In genomic region chr4:41108717-41109425, GRCm38 (mm10) we compare ENCODE assay signal across 34 mouse cellular contexts. TPM values are rescaled to one million over a fixed set of nuclear protein-coding genes. Genes with fewer than 3 reads are reported as not detected.
DNase-seq lines count a peak whose midpoint lies in the region; ATAC-seq and TF ChIP-seq lines count a peak whose summit lies in the region.
"Had no signal": no experiment of that assay in that cellular context is flagged by ENCODE, and none has a peak within 500 bp of the region (broad histone marks: within the 10 kb centered on the region; RNA-seq: fewer than 3 reads in every experiment).

No protein-coding gene starts in this region.

- no peak overlapping the region for H3K4me2 ChIP-seq in intestine, embryonic 15.5 days (replicated peaks)
- no peak overlapping the region for H3K4me2 ChIP-seq in intestine, postnatal 0 days (replicated peaks; ENCODE audit: low read depth)
- H3K4me2 ChIP-seq in liver, embryonic 13.5 days: no peak overlapping the region
- no peak overlapping the region for H3K4me2 ChIP-seq in liver, embryonic 11.5 days
- H3K4me2 ChIP-seq in stomach, embryonic 15.5 days: no peak overlapping the region
- H3K4me2 ChIP-seq: embryonic facial prominence, embryonic 12.5 days; heart, embryonic 12.5 days; hindbrain, embryonic 15.5 days; limb, embryonic 12.5 days; liver, embryonic 12.5 days; neural tube, embryonic 15.5 days had no signal

- H3K4me3 ChIP-seq in intestine, embryonic 15.5 days (replicated peaks): no peak overlapping the region
- no peak overlapping the region for H3K4me3 ChIP-seq in intestine, postnatal 0 days (ENCODE audit: low read depth, low read length)
- no peak overlapping the region for H3K4me3 ChIP-seq in liver, embryonic 13.5 days (replicated peaks)
- H3K4me3 ChIP-seq in liver, embryonic 11.5 days (ENCODE audit: low read depth, low read length): no peak overlapping the region
- no peak overlapping the region for H3K4me3 ChIP-seq in stomach, embryonic 15.5 days (replicated peaks)
- H3K4me3 ChIP-seq: embryonic facial prominence, embryonic 12.5 days; heart, adult 2 months; heart, embryonic 12.5 days; hindbrain, embryonic 10.5 days; hindbrain, embryonic 15.5 days; left cerebral cortex, adult 2 months; limb, embryonic 12.5 days; liver, embryonic 12.5 days; neural tube, embryonic 15.5 days had no signal

- H3K27me3 ChIP-seq in intestine, embryonic 15.5 days (replicated peaks): no peaks in the 10 kb centered on the region
- no peaks in the 10 kb centered on the region for H3K27me3 ChIP-seq in intestine, postnatal 0 days (replicated peaks; ENCODE audit: control insufficient read depth, insufficient read depth, low read length)
- no peaks in the 10 kb centered on the region for H3K27me3 ChIP-seq in liver, embryonic 13.5 days
- no peaks in the 10 kb centered on the region for H3K27me3 ChIP-seq in liver, embryonic 11.5 days (replicated peaks; ENCODE audit: control insufficient read depth, insufficient read depth, low read length)
- H3K27me3 ChIP-seq in stomach, embryonic 15.5 days (replicated peaks): no peaks in the 10 kb centered on the region
- H3K27me3 ChIP-seq: embryonic facial prominence, embryonic 12.5 days; heart, embryonic 12.5 days; hindbrain, embryonic 15.5 days; limb, embryonic 12.5 days; neural tube, embryonic 15.5 days had no signal

- no peak for DNase-seq in liver, embryonic 13.5 days
- DNase-seq in liver, embryonic 11.5 days (ENCODE audit: low spot score): no peak
- DNase-seq in 416B (ENCODE audit: low read depth): peak; percentile 90
- DNase-seq in cerebellum, postnatal 14 days: no peak
- DNase-seq in layer of hippocampus, postnatal 25 days (ENCODE audit: extremely low spot score in 1 of 2, low spot score in 1 of 2): no peak
- DNase-seq: adrenal gland, postnatal 14 days; cerebellum, adult 11 months; cerebellum, adult 9-10 months; embryo, embryonic 11 days; gastrocnemius, postnatal 36 days; heart, adult 2 months; lung, adult 2 months; lung, postnatal 10 days; midbrain, embryonic 14.5 days; retina, postnatal 1 day; right cerebral cortex, postnatal 25 days had no signal

- no peak for TF ChIP-seq CTCF in intestine, postnatal 0 days (IDR thresholded peaks at IDR 0.05; ENCODE audit: low read depth)

- no peak overlapping the region for H3K9ac ChIP-seq in intestine, embryonic 15.5 days
- H3K9ac ChIP-seq in intestine, postnatal 0 days (ENCODE audit: low read depth, low read length): no peak overlapping the region
- no peak overlapping the region for H3K9ac ChIP-seq in liver, embryonic 13.5 days
- H3K9ac ChIP-seq in liver, embryonic 11.5 days (ENCODE audit: low read depth, low read length): no peak overlapping the region
- H3K9ac ChIP-seq in stomach, embryonic 15.5 days: no peak overlapping the region
- H3K9ac ChIP-seq: embryonic facial prominence, embryonic 12.5 days; heart, embryonic 12.5 days; hindbrain, embryonic 15.5 days; limb, embryonic 12.5 days; liver, embryonic 12.5 days; neural tube, embryonic 15.5 days had no signal

- H3K4me1 ChIP-seq in intestine, embryonic 15.5 days (replicated peaks): no peaks in the 10 kb centered on the region
- no peaks in the 10 kb centered on the region for H3K4me1 ChIP-seq in intestine, postnatal 0 days (replicated peaks; ENCODE audit: control insufficient read depth, insufficient read depth, low read length)
- no peaks in the 10 kb centered on the region for H3K4me1 ChIP-seq in liver, embryonic 13.5 days (replicated peaks)
- H3K4me1 ChIP-seq in liver, embryonic 11.5 days (replicated peaks; ENCODE audit: control insufficient read depth, insufficient read depth, low read length): no peaks in the 10 kb centered on the region
- H3K4me1 ChIP-seq in stomach, embryonic 15.5 days: peaks cover 6% of the 10 kb centered on the region; the same call in 1 of the 2 replicates
- H3K4me1 ChIP-seq: embryonic facial prominence, embryonic 12.5 days; heart, embryonic 12.5 days; hindbrain, embryonic 10.5 days; hindbrain, embryonic 15.5 days; limb, embryonic 12.5 days; neural tube, embryonic 15.5 days had no signal

- ATAC-seq in intestine, embryonic 15.5 days: 0 out of 2 replicates have a peak, but pooled peaks have one; percentile 34
- ATAC-seq in intestine, postnatal 0 days: no peak
- ATAC-seq in liver, embryonic 13.5 days (ENCODE audit: low read depth): no peak
- ATAC-seq in liver, embryonic 11.5 days (replicated peaks; ENCODE audit: low FRiP score): no peak
- ATAC-seq in stomach, embryonic 15.5 days (ENCODE audit: insufficient read depth, low FRiP score, low read depth): no peak; the same call in 1 of the 2 replicates
- ATAC-seq: forebrain, embryonic 14.5 days; inflammation-experienced regulatory T-cells, adult 6 months; liver, embryonic 12.5 days had no signal

- no peaks in the 10 kb centered on the region for H3K9me3 ChIP-seq in intestine, embryonic 15.5 days
- no peaks in the 10 kb centered on the region for H3K9me3 ChIP-seq in intestine, postnatal 0 days (ENCODE audit: control insufficient read depth)
- H3K9me3 ChIP-seq in liver, embryonic 13.5 days (replicated peaks): no peaks in the 10 kb centered on the region
- H3K9me3 ChIP-seq in liver, embryonic 11.5 days (ENCODE audit: control insufficient read depth, low read length): no peaks in the 10 kb centered on the region
- H3K9me3 ChIP-seq in stomach, embryonic 15.5 days: no peaks in the 10 kb centered on the region
- H3K9me3 ChIP-seq: embryonic facial prominence, embryonic 12.5 days; heart, embryonic 12.5 days; hindbrain, embryonic 10.5 days; hindbrain, embryonic 15.5 days; limb, embryonic 12.5 days; liver, embryonic 12.5 days; neural tube, embryonic 15.5 days had no signal

- H3K27ac ChIP-seq in intestine, embryonic 15.5 days: no peak overlapping the region
- H3K27ac ChIP-seq in intestine, postnatal 0 days (ENCODE audit: low read depth, low read length): no peak overlapping the region
- H3K27ac ChIP-seq in liver, embryonic 13.5 days: 0 out of 2 replicates have a peak overlapping the region, but pooled peaks have one; percentile 20
- H3K27ac ChIP-seq in liver, embryonic 11.5 days (ENCODE audit: low read depth, low read length): no peak overlapping the region
- H3K27ac ChIP-seq in stomach, embryonic 15.5 days: peak overlapping the region; percentile 51; the same call in 1 of the 2 replicates
- H3K27ac ChIP-seq: embryonic facial prominence, embryonic 12.5 days; heart, adult 2 months; hindbrain, embryonic 10.5 days; hindbrain, embryonic 15.5 days; kidney, postnatal 0 days; left cerebral cortex, adult 2 months; limb, embryonic 12.5 days; liver, embryonic 12.5 days; macrophage; neural tube, embryonic 15.5 days had no signal

- no peaks in the 10 kb centered on the region for H3K36me3 ChIP-seq in intestine, embryonic 15.5 days
- peaks cover 2% of the 10 kb centered on the region; the same call in 1 of the 2 replicates for H3K36me3 ChIP-seq in intestine, postnatal 0 days (ENCODE audit: control insufficient read depth, insufficient read depth)
- peaks cover 3% of the 10 kb centered on the region for H3K36me3 ChIP-seq in liver, embryonic 13.5 days
- no peaks in the 10 kb centered on the region for H3K36me3 ChIP-seq in liver, embryonic 11.5 days (ENCODE audit: control insufficient read depth, insufficient read depth, low read length)
- H3K36me3 ChIP-seq in stomach, embryonic 15.5 days: peaks cover 2% of the 10 kb centered on the region; the same call in 1 of the 2 replicates
- H3K36me3 ChIP-seq: embryonic facial prominence, embryonic 12.5 days; hindbrain, embryonic 15.5 days had no signal

- WGBS in intestine, embryonic 15.5 days: 64% methylated on average over 10 of the region's 10 CpGs
- 49% methylated on average over 10 of the region's 10 CpGs for WGBS in intestine, postnatal 0 days
- WGBS in liver, embryonic 13.5 days (ENCODE audit: insufficient replicate concordance): 54% methylated on average over 10 of the region's 10 CpGs
- WGBS in liver, embryonic 11.5 days: 60% methylated on average over 10 of the region's 10 CpGs
- 65% methylated on average over 10 of the region's 10 CpGs for WGBS in stomach, embryonic 15.5 days

RNA-seq across cellular contexts. Expression of gene Aqp3, which starts 10.9 kb away (rescaled TPM):
- polyA plus RNA-seq in intestine, embryonic 15.5 days (2015; fragmentation: Nextera tagmentation; extraction: Ambion mirVana): 2.3 and 2.8 TPM in 2 replicates
- polyA plus RNA-seq in intestine, postnatal 0 days (2015; fragmentation: Nextera tagmentation; extraction: Ambion mirVana): 4.1 and 7.4 TPM in 2 replicates
- polyA plus RNA-seq in liver, embryonic 13.5 days (2015; fragmentation: Nextera tagmentation; extraction: Ambion mirVana): 13.8 and 14.7 TPM in 2 replicates
- 12.7 and 15.7 TPM in 2 replicates for polyA plus RNA-seq in liver, embryonic 11.5 days (2014; fragmentation: Nextera tagmentation; extraction: Ambion mirVana)
- 44.5 and 73.3 TPM in 2 replicates for polyA plus RNA-seq in stomach, embryonic 15.5 days (2015; fragmentation: Nextera tagmentation; extraction: Ambion mirVana)
- total RNA-seq in layer of hippocampus, postnatal 25 days (2021): not detected
- total RNA-seq: adrenal gland, postnatal 14 days; gastrocnemius, adult 18-20 months; gastrocnemius, postnatal 36 days; heart, adult 2 months; layer of hippocampus, adult 18-20 months; left cerebral cortex, adult 2 months; left cerebral cortex, postnatal 25 days had no signal
- polyA plus RNA-seq: forebrain, embryonic 14.5 days; macrophage; midbrain, embryonic 14.5 days; neural tube, embryonic 15.5 days had no signal

RNA-seq across cellular contexts. Expression of gene Nol6, which starts 15.4 kb away (rescaled TPM):
- polyA plus RNA-seq in intestine, embryonic 15.5 days (2015; fragmentation: Nextera tagmentation; extraction: Ambion mirVana): 21.7 and 21.8 TPM in 2 replicates
- polyA plus RNA-seq in intestine, postnatal 0 days (2015; fragmentation: Nextera tagmentation; extraction: Ambion mirVana): 7.7 and 8.4 TPM in 2 replicates
- polyA plus RNA-seq in liver, embryonic 13.5 days (2015; fragmentation: Nextera tagmentation; extraction: Ambion mirVana): 11.6 and 15.2 TPM in 2 replicates
- polyA plus RNA-seq in liver, embryonic 11.5 days (2014; fragmentation: Nextera tagmentation; extraction: Ambion mirVana): 35.8 and 39.8 TPM in 2 replicates
- 20.1 and 25.2 TPM in 2 replicates for polyA plus RNA-seq in stomach, embryonic 15.5 days (2015; fragmentation: Nextera tagmentation; extraction: Ambion mirVana)
- 100 to 1,000 TPM; 101 to 103 TPM for total RNA-seq in layer of hippocampus, postnatal 25 days (2021)

RNA-seq across cellular contexts. Expression of gene Ube2r2, which starts 26.7 kb away (rescaled TPM):
- polyA plus RNA-seq in intestine, embryonic 15.5 days (2015; fragmentation: Nextera tagmentation; extraction: Ambion mirVana): 64.5 and 68.6 TPM in 2 replicates
- 64.5 and 67.9 TPM in 2 replicates for polyA plus RNA-seq in intestine, postnatal 0 days (2015; fragmentation: Nextera tagmentation; extraction: Ambion mirVana)
- polyA plus RNA-seq in liver, embryonic 13.5 days (2015; fragmentation: Nextera tagmentation; extraction: Ambion mirVana): 38.9 and 39.9 TPM in 2 replicates
- 46.7 and 49.2 TPM in 2 replicates for polyA plus RNA-seq in liver, embryonic 11.5 days (2014; fragmentation: Nextera tagmentation; extraction: Ambion mirVana)
- polyA plus RNA-seq in stomach, embryonic 15.5 days (2015; fragmentation: Nextera tagmentation; extraction: Ambion mirVana): 67.0 and 68.6 TPM in 2 replicates
- 10 to 100 TPM; 76.4 to 77.5 TPM for total RNA-seq in layer of hippocampus, postnatal 25 days (2021)

Comparison
In these comparisons a context has a peak if more than half of its experiments do, and no peak if none do; other contexts are left out.
1. H3K27ac ChIP-seq: peak in liver, embryonic 13.5 days (single experiment) and stomach, embryonic 15.5 days (single experiment); none in intestine, embryonic 15.5 days (single experiment), intestine, postnatal 0 days (single experiment) and liver, embryonic 11.5 days (single experiment).